Mouse (Mus musculus) intestine, embryonic 16.5 days (tissue): ENCODE data around the gene Prss34. TPM values are rescaled to one million over a fixed set of nuclear protein-coding genes. Genes with fewer than 3 reads are reported as not detected.

Experiments
- ATAC-seq: fragments of 200-750 bp; cut with Nextera tagmentation; 2 replicates; pipeline ENCODE4 v1.8.0; 2017; ENCODE audit warnings: moderate TSS enrichment, moderate library complexity
- H3K27ac ChIP-seq: fragments of 300-500 bp; sonication (generic); 2 replicates; pipeline ENCODE4 v1.5.1; 2014; ENCODE audit warnings: mild to moderate bottlenecking, low read length
- H3K27me3 ChIP-seq: fragments of 300-500 bp; sonication (generic); replicated peaks from 2 replicates; pipeline ENCODE4 v1.6.1; 2014; ENCODE audit warnings: low read length, control low read depth, mixed read lengths; ENCODE audit not compliant: control insufficient read depth, insufficient read depth
- H3K36me3 ChIP-seq: fragments of 300-500 bp; sonication (generic); 2 replicates; pipeline ENCODE4 v1.6.1; 2014; ENCODE audit warnings: low read length, control low read depth; ENCODE audit not compliant: control insufficient read depth, insufficient read depth
- H3K4me1 ChIP-seq: fragments of 300-500 bp; sonication (generic); 2 replicates; pipeline ENCODE4 v1.6.1; 2014; ENCODE audit warnings: low read length, control low read depth, mixed read lengths; ENCODE audit not compliant: control insufficient read depth, insufficient read depth
- H3K4me2 ChIP-seq: fragments of 300-500 bp; sonication (generic); 2 replicates; pipeline ENCODE4 v1.6.1; 2014; ENCODE audit warnings: low read depth, low read length, control low read depth
- H3K4me3 ChIP-seq: fragments of 300-500 bp; sonication (generic); 2 replicates; pipeline ENCODE4 v1.5.1; 2014; ENCODE audit warnings: mild to moderate bottlenecking, low read length
- H3K9ac ChIP-seq: fragments of 300-500 bp; sonication (generic); 2 replicates; pipeline ENCODE4 v1.6.1; 2014; ENCODE audit warnings: low read depth, low read length
- H3K9me3 ChIP-seq: fragments of 300-500 bp; sonication (generic); 2 replicates; pipeline ENCODE4 v1.6.1; 2016; ENCODE audit warnings: low read length, control low read depth; ENCODE audit not compliant: control insufficient read depth
- WGBS: fragments of 180-500 bp; shearing (Covaris S2); extraction: QIAGEN DNeasy Blood & Tissue Kit; methylation state at CpG from one replicate; pipeline ENCODE4 v1.1.7; 2014; 5-methylcytosine and 5-hydroxymethylcytosine counted together
- polyA plus RNA-seq: library from polyadenylated mRNA; unstranded; fragments of >200 nt; fragmentation: Nextera tagmentation; extraction: Ambion mirVana; gene quantifications from 2 replicates; pipeline ENCODE4 v1.2.1, GENCODE M21; 2015

Gene Prss34
- polyA plus RNA-seq, result 0.39 and 0.62 TPM in 2 replicates

DNA sequence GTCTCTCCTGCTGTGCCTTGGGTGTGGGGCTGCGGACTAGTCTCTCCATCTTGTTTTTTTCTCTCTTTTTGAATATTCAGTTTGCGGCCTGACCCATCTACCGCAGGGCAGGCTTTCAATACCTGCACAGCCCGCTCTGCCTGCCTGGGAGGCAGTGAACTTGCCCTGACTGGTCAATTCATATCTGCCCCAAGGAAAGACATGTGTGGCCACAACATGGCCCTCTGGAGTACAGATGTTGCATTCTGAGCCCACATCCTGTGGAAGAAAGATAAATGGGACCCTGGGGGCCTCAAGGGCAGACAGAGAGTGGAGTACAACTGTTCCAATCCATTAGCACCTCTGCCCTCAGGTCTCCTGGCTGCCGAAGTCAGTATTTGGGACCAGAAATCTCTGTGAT lies at the start of gene Prss34:
Gene Prss34, plus strand, starts transcription at position 301 of the 400 bp plus-strand sequence.
- no peak within 1 kb of the TSS for H3K9ac ChIP-seq
- no peaks in the 10 kb centered on the region for H3K27me3 ChIP-seq
- no peak within 1 kb of the TSS for H3K4me3 ChIP-seq
- no peak within 1 kb of the TSS for H3K27ac ChIP-seq
- H3K36me3 ChIP-seq, result no peaks in the 10 kb centered on the region
- WGBS, result 81% methylated on average over 5 of the region's 5 CpGs
- H3K4me1 ChIP-seq, result no peaks in the 10 kb centered on the region
- no peak within 1 kb of the TSS for H3K4me2 ChIP-seq
- ATAC-seq, result no peak
- H3K9me3 ChIP-seq, result no peaks in the 10 kb centered on the region

DNA sequence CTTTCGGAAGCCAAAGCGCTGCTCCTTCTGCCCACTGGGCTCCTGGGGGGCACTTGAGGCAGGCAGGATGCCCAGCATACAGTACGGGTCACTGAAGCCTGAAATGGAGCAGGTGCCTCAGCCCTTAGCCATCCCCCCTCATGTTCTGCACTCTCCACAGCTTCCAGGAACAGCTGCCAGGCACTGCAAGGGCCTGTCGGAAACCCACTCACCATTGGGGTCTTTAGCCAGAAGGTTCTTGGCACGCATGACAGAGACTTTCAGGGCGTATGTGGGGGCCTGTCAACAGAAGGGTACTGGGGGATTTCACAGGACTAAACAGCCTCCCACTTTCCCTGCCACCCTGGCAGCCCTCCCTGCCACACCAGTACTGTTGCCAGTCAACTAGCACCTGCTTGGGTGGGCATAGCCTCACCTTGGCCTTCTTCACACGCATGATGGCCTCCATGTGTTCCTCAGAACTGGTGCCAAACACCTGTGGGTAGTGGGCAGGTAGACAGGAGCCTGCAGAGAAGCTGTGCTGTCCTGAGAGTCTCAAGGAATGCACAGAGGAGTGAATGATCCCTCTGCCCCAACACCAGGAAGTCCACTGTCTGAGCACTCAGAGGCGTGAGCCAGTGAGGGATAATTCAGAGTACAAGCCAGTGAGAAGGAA lies 47.9 kb upstream of the Prss34 start:
- Histone ChIP-seq H3K9ac (no peak overlapping the region), H3K27ac (no peak overlapping the region)

GRCm38 (mm10) chr17:25252643-25253042 lies 45.6 kb upstream of the Prss34 start:
- H3K9me3 ChIP-seq, result no peaks in the 10 kb centered on the region
- H3K27me3 ChIP-seq, result peaks cover 19% of the 10 kb centered on the region
- 30% methylated on average over 3 of the region's 3 CpGs for WGBS
- H3K27ac ChIP-seq, result no peak overlapping the region
- no peak for ATAC-seq
- H3K4me2 ChIP-seq, result no peak overlapping the region
- peaks cover 11% of the 10 kb centered on the region for H3K4me1 ChIP-seq
- H3K9ac ChIP-seq, result no peak overlapping the region
- no peak overlapping the region for H3K4me3 ChIP-seq
- no peaks in the 10 kb centered on the region for H3K36me3 ChIP-seq

More for the DNA sequence above, 47.9 kb upstream of the Prss34 start:
- H3K9me3 ChIP-seq, result no peaks in the 10 kb centered on the region
- peaks cover 13% of the 10 kb centered on the region for H3K27me3 ChIP-seq
- WGBS, result 76% methylated on average over 8 of the region's 8 CpGs
- H3K4me3 ChIP-seq, result no peak overlapping the region
- no peaks in the 10 kb centered on the region for H3K36me3 ChIP-seq
- H3K4me2 ChIP-seq, result no peak overlapping the region
- no peaks in the 10 kb centered on the region for H3K4me1 ChIP-seq
- no peak for ATAC-seq

DNA sequence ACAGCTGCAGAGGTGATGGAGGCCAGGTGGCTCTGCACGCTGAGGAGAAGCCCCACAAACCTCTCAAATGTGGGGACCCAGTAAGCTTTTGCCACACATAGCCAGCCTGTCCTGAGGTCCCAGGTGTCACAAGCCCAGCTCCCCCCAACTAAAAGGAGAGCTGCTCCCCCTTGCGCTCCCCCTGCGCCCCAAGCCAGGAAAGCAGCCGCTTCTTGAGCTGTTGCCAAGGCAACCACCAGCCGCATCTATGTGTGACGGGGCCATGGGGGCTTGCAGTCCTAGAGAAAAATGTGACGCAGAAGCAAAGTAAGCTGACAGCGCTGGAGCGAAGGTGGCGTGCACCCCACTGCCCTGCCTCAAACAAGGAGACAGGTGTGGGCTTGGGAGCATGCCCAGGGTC lies 44.4 kb upstream of the Prss34 start:
- Histone ChIP-seq H3K4me2 (no peak overlapping the region), H3K9me3 (no peaks in the 10 kb centered on the region), H3K36me3 (no peaks in the 10 kb centered on the region), H3K9ac (no peak overlapping the region), H3K4me1 (peaks cover 11% of the 10 kb centered on the region), H3K27ac (no peak overlapping the region), H3K27me3 (peaks cover 19% of the 10 kb centered on the region), H3K4me3 (no peak overlapping the region)
- no peak for ATAC-seq
- WGBS, result 31% methylated on average over 10 of the region's 10 CpGs

- WGBS, result 58% methylated on average over 2 of the region's 2 CpGs
- no peak overlapping the region for H3K4me3 ChIP-seq
- ATAC-seq, result no peak
Measured at GRCm38 (mm10) chr17:25255110-25255509, 43.1 kb upstream of the Prss34 start.

GRCm38 (mm10) chr17:25256140-25256754 lies 41.9 kb upstream of the Prss34 start, which contains the start of gene Baiap3:
Gene Baiap3 (minus strand): TSS chr17:25256364.
- peak; percentile 19; the same call in 1 of the 2 replicates for ATAC-seq
- H3K9ac ChIP-seq, result peak within 1 kb of the TSS; percentile 53
- H3K4me3 ChIP-seq, result peak within 1 kb of the TSS; percentile 45
- no peaks in the 10 kb centered on the region for H3K9me3 ChIP-seq
- WGBS, result 3% methylated on average over 35 of the region's 35 CpGs
- peaks cover 19% of the 10 kb centered on the region for H3K27me3 ChIP-seq
- H3K27ac ChIP-seq, result no peak within 1 kb of the TSS
- H3K4me2 ChIP-seq, result peak within 1 kb of the TSS; percentile 75
- H3K4me1 ChIP-seq, result peaks cover 11% of the 10 kb centered on the region
- 0 out of 2 replicates have a peak, but pooled peaks cover 7% of the 10 kb centered on the region for H3K36me3 ChIP-seq

More at GRCm38 (mm10) chr17:25255110-25255509, 43.1 kb upstream of the Prss34 start:
- Histone ChIP-seq H3K9me3 (no peaks in the 10 kb centered on the region), H3K4me1 (peaks cover 11% of the 10 kb centered on the region), H3K4me2 (no peak overlapping the region; the same call in 1 of the 2 replicates), H3K36me3 (0 out of 2 replicates have a peak, but pooled peaks cover 5% of the 10 kb centered on the region), H3K27me3 (peaks cover 19% of the 10 kb centered on the region), H3K27ac (no peak overlapping the region), H3K9ac (no peak overlapping the region)

- H3K9ac ChIP-seq, result no peak overlapping the region
- H3K36me3 ChIP-seq, result peaks cover 12% of the 10 kb centered on the region
- no peaks in the 10 kb centered on the region for H3K9me3 ChIP-seq
- H3K27ac ChIP-seq, result no peak overlapping the region
- 45% methylated on average over 6 of the region's 6 CpGs for WGBS
- ATAC-seq, result no peak
- H3K4me3 ChIP-seq, result no peak overlapping the region
- H3K4me1 ChIP-seq, result peaks cover 11% of the 10 kb centered on the region
- H3K4me2 ChIP-seq, result no peak overlapping the region
- peaks cover 19% of the 10 kb centered on the region for H3K27me3 ChIP-seq
Measured at GRCm38 (mm10) chr17:25257804-25258261, 40.4 kb upstream of the Prss34 start.

DNA sequence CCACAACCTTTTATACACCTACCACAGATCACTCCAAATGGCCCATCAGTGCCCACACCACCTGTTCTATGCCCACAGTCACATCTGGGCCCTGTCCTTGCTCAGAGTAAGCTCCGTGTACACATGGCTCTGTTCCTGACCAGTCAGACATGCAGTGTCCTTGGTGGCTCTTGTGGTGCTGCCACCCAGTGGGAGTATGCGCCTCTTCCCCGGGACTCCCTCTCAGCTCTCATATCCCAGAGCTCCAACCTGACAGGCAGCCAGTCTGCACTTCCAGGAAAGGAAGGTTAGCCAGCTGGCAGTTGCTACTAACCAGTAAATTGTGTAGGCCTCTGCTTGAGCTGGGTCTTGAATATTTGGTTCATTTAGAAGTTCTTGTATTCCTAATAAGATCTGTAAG lies 33.7 kb upstream of the Prss34 start:
- WGBS, result 55% methylated on average over 3 of the region's 3 CpGs
- Histone ChIP-seq H3K4me2 (no peak overlapping the region), H3K36me3 (peaks cover 48% of the 10 kb centered on the region), H3K27ac (no peak overlapping the region), H3K4me3 (no peak overlapping the region), H3K27me3 (no peaks in the 10 kb centered on the region), H3K9me3 (no peaks in the 10 kb centered on the region), H3K9ac (no peak overlapping the region), H3K4me1 (no peaks in the 10 kb centered on the region)
- ATAC-seq, result no peak

DNA sequence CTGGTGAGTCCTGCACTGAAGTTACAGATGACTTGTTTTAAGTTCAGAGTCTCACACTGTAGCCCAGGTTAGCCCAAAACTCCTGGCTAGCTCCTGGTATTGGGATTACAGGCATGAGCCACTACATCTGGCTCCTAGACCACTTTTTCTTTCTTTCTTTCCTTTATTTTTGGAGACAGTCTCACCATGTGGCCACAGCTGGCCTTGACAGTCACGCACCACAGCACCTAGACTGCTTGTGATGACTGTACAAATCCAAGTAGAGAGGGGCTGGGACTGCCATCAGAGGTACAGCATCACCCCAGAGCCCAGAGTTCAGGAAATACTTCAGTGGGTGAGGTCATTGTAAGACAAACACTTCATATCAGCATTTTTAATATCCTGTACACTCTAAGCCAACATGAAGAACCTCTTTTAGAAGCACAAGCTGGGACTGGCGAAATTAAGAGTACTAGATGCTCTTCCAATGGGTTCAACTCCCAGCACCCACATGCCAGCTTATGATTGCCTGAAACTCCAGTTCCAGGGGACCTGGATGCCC lies 27.3 kb upstream of the Prss34 start:
- no peak overlapping the region for H3K4me3 ChIP-seq

More for the DNA sequence above, 27.3 kb upstream of the Prss34 start:
- Histone ChIP-seq H3K9me3 (no peaks in the 10 kb centered on the region), H3K27me3 (no peaks in the 10 kb centered on the region), H3K36me3 (peaks cover 22% of the 10 kb centered on the region), H3K4me2 (peak overlapping the region; percentile 97; the same call in 1 of the 2 replicates), H3K9ac (no peak overlapping the region), H3K27ac (no peak overlapping the region), H3K4me1 (peaks cover 20% of the 10 kb centered on the region)
- WGBS, result 73% methylated on average over 2 of the region's 2 CpGs
- no peak for ATAC-seq
